Mouse (Mus musculus) heart, embryonic 10.5 days (tissue): Measurements from ENCODE around the gene Zfp385c. TPM values are rescaled to one million over a fixed set of nuclear protein-coding genes. Genes with fewer than 3 reads are reported as not detected.

Source experiments
- DNase-seq: peaks from one replicate; pipeline ENCODE4 v3.0.0-alpha.2; 2017; ENCODE audit warnings: low spot score
- H3K27ac ChIP-seq: fragments of 300-500 bp; sonication (generic); 2 replicates; pipeline ENCODE4 v1.5.1; 2016; ENCODE audit warnings: mild to moderate bottlenecking
- H3K27me3 ChIP-seq: fragments of 300-500 bp; sonication (generic); 2 replicates; pipeline ENCODE4 v1.6.1; 2016; ENCODE audit warnings: mild to moderate bottlenecking; ENCODE audit not compliant: poor library complexity, insufficient read depth, severe bottlenecking
- H3K36me3 ChIP-seq: fragments of 300-500 bp; sonication (generic); 2 replicates; pipeline ENCODE4 v1.6.1; 2016; ENCODE audit warnings: mild to moderate bottlenecking, moderate library complexity
- H3K4me1 ChIP-seq: fragments of 300-500 bp; sonication (generic); 2 replicates; pipeline ENCODE4 v1.6.1; 2016; ENCODE audit warnings: mild to moderate bottlenecking
- H3K4me3 ChIP-seq: fragments of 300-500 bp; sonication (generic); 2 replicates; pipeline ENCODE4 v1.5.1; 2016; ENCODE audit warnings: mild to moderate bottlenecking, moderate library complexity
- H3K9me3 ChIP-seq: fragments of 300-500 bp; sonication (generic); 2 replicates; pipeline ENCODE4 v1.6.1; 2016; ENCODE audit warnings: mild to moderate bottlenecking, moderate library complexity
- WGBS: fragments of 180-500 bp; shearing (Covaris S2); methylation state at CpG from one replicate; pipeline ENCODE4 v1.1.7; 2016; 5-methylcytosine and 5-hydroxymethylcytosine counted together
- polyA plus RNA-seq: library from polyadenylated mRNA; unstranded; fragments of >200 nt; fragmentation: Nextera tagmentation; extraction: Ambion mirVana; gene quantifications from 2 replicates; pipeline ENCODE4 v1.2.1, GENCODE M21; 2016

Zfp385c gene
- polyA plus RNA-seq, 1 experiment from 2014 or later, result 0.23 TPM

- H3K27me3 ChIP-seq, result peaks cover 18% of the 10 kb centered on the region; the same call in 1 of the 2 replicates
- no peak for DNase-seq
These were observed 9.0 kb upstream of the Zfp385c start for GRCm38 (mm10) chr11:100701301-100701700.

DNA sequence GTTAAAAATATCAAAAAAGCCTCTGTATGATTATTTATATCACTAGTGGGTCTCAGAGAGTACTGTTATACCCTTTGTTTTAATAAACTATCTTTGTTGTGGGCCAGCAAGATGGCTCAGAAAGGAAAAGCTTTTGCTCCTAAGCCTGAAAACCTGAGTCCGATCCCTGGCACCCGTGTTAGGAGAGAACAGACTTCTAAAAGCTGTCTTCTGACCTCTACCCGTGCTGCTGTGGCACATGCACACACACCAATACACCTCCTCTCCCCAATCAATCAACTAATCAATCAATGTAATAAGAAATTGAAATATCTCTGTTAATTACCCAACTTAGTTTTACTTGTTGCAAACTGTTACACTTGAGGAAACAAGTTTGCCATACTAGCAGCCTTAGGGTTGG lies 8.5 kb upstream of the Zfp385c start:
- peaks cover 18% of the 10 kb centered on the region; the same call in 1 of the 2 replicates for H3K27me3 ChIP-seq
- peaks cover 18% of the 10 kb centered on the region for H3K4me1 ChIP-seq
- H3K9me3 ChIP-seq, result no peaks in the 10 kb centered on the region
- H3K4me3 ChIP-seq, result no peak overlapping the region
- no peak overlapping the region for H3K27ac ChIP-seq
- 71% methylated on average over 3 of the region's 3 CpGs for WGBS
- no peak for DNase-seq
- H3K36me3 ChIP-seq, result peaks cover 16% of the 10 kb centered on the region

More at GRCm38 (mm10) chr11:100701301-100701700, 9.0 kb upstream of the Zfp385c start:
- Histone ChIP-seq H3K36me3 (peaks cover 22% of the 10 kb centered on the region), H3K27ac (no peak overlapping the region), H3K4me1 (peaks cover 18% of the 10 kb centered on the region), H3K4me3 (peak overlapping the region; percentile 43), H3K9me3 (no peaks in the 10 kb centered on the region)
- 5% methylated on average over 14 of the region's 14 CpGs for WGBS

DNA sequence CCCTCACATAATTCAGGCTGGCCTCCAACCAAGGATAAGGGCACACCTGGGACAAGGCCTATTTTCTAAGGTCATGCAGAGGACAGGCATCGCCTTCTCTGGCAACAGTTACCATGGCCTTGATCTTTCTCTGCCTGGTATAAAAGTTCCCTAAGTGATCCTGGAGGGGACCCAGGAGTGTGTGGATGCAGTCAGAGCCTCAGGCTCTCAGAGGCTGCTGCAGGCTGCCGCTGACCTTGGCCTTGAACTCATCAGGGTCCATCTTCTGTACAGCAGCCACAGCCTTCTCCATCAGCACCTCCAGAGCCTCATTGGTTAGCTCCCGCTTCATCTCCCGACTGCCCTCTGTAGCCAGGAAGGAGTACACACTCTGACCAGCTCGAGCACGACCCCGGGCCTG lies 5.7 kb upstream of the Zfp385c start:
- no peak overlapping the region; the same call in 1 of the 2 replicates for H3K27ac ChIP-seq
- H3K4me1 ChIP-seq, result peaks cover 20% of the 10 kb centered on the region
- H3K4me3 ChIP-seq, result no peak overlapping the region
- DNase-seq, result no peak
- peaks cover 19% of the 10 kb centered on the region for H3K27me3 ChIP-seq
- no peaks in the 10 kb centered on the region for H3K9me3 ChIP-seq
- 73% methylated on average over 7 of the region's 7 CpGs for WGBS
- no peaks in the 10 kb centered on the region for H3K36me3 ChIP-seq

- peaks cover 42% of the 10 kb centered on the region for H3K27me3 ChIP-seq
- H3K36me3 ChIP-seq, result no peaks in the 10 kb centered on the region
- H3K4me1 ChIP-seq, result peaks cover 19% of the 10 kb centered on the region
- no peaks in the 10 kb centered on the region for H3K9me3 ChIP-seq
- 39% methylated on average over 5 of the region's 5 CpGs for WGBS
- H3K4me3 ChIP-seq, result no peak overlapping the region
- DNase-seq, result peak; percentile 86
- no peak overlapping the region for H3K27ac ChIP-seq
These were observed 2.7 kb upstream of the Zfp385c start for GRCm38 (mm10) chr11:100694926-100695325.

DNA sequence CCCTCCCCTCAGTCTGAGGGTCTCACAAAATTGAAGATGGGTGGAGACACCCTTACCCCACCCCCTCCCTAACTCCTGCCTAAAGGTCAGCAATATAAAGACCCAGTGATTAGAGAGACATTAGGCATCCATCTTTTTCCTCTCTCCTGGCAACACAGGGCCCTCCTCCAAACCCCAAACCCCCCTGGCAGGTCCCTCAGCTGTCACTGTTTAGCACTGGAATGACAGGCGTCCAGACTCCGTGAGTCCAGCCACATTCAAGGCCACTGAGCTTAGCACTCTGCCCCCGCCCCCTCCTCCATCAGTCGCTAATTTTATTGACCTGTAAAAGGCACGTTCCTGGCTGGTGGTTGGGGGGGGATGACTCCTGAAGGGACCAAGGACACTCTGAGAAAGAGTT lies 899 bp upstream of the Zfp385c start:
- H3K4me1 ChIP-seq, result peaks cover 19% of the 10 kb centered on the region
- WGBS, result 30% methylated on average over 5 of the region's 5 CpGs
- no peak overlapping the region for H3K4me3 ChIP-seq
- no peaks in the 10 kb centered on the region for H3K36me3 ChIP-seq
- peaks cover 44% of the 10 kb centered on the region for H3K27me3 ChIP-seq
- no peaks in the 10 kb centered on the region for H3K9me3 ChIP-seq
- no peak overlapping the region for H3K27ac ChIP-seq
- DNase-seq, result no peak

GRCm38 (mm10) chr11:100690389-100690788 lies 1.9 kb downstream of the Zfp385c start:
- 69% methylated on average over 7 of the region's 7 CpGs for WGBS
- Histone ChIP-seq H3K4me3 (no peak overlapping the region), H3K36me3 (no peaks in the 10 kb centered on the region), H3K27ac (no peak overlapping the region), H3K9me3 (no peaks in the 10 kb centered on the region), H3K27me3 (peaks cover 41% of the 10 kb centered on the region), H3K4me1 (peaks cover 19% of the 10 kb centered on the region)
- no peak for DNase-seq

- Histone ChIP-seq H3K27ac (no peak overlapping the region), H3K36me3 (no peaks in the 10 kb centered on the region), H3K4me3 (no peak overlapping the region), H3K9me3 (no peaks in the 10 kb centered on the region), H3K27me3 (peaks cover 36% of the 10 kb centered on the region), H3K4me1 (peaks cover 19% of the 10 kb centered on the region)
- WGBS, result 68% methylated on average over 4 of the region's 4 CpGs
- no peak for DNase-seq
These were observed 3.8 kb downstream of the Zfp385c start for GRCm38 (mm10) chr11:100688443-100688842.

DNA sequence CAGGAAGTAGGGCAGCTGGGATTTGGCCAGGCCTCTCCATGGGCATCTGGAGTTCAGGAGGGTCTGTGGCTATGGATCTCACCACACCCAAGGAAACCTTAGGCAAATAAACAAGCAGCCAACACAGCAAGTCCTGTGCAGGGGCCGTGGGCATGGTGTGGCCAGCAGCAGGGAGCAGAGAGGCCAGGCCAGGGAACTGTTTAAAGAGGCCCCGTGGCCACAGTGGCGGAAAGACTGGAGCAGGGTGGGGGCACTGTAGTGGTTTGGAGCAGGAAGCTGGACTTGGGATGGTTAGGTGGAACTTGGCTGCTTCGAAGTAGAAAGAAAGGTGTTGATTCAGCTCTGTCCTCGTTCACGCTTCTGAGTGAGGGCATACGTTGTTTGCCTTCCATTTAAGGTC lies 5.0 kb downstream of the Zfp385c start:
- Histone ChIP-seq H3K27me3 (peaks cover 25% of the 10 kb centered on the region), H3K36me3 (no peaks in the 10 kb centered on the region), H3K4me1 (peaks cover 7% of the 10 kb centered on the region), H3K4me3 (no peak overlapping the region), H3K27ac (no peak overlapping the region), H3K9me3 (no peaks in the 10 kb centered on the region)
- 74% methylated on average over 7 of the region's 7 CpGs for WGBS
- no peak for DNase-seq

DNA sequence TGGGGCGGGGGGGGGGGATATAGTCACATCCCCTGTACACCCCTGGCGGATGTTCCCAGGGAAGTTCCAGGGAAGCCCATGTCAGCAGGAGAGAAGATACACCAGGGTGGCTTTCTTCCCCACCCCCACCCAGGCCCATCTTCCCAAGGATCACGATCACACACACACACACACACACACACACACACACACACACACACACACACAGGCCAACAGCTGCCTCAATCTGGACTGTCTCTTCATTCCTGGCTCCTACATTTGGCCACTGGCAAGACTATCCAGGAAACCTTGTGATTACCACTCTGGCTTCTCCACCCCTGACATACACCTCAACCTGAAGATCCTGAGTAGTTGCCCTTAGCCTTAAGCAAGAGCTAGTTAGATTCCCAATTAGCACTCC lies 6.9 kb downstream of the Zfp385c start:
- Histone ChIP-seq H3K36me3 (no peaks in the 10 kb centered on the region), H3K9me3 (no peaks in the 10 kb centered on the region), H3K27ac (no peak overlapping the region), H3K27me3 (peaks cover 6% of the 10 kb centered on the region), H3K4me3 (no peak overlapping the region), H3K4me1 (peaks cover 5% of the 10 kb centered on the region; the same call in 1 of the 2 replicates)
- no peak for DNase-seq
- 66% methylated on average over 2 of the region's 3 CpGs for WGBS

- Histone ChIP-seq H3K27ac (no peak overlapping the region), H3K4me1 (peaks cover 5% of the 10 kb centered on the region; the same call in 1 of the 2 replicates), H3K4me3 (no peak overlapping the region), H3K36me3 (no peaks in the 10 kb centered on the region), H3K27me3 (peaks cover 8% of the 10 kb centered on the region), H3K9me3 (no peaks in the 10 kb centered on the region)
- DNase-seq, result no peak
- WGBS, result 41% methylated on average over 2 of the region's 2 CpGs
These were observed 8.2 kb downstream of the Zfp385c start for GRCm38 (mm10) chr11:100684084-100684483.

- no peak for DNase-seq
- H3K27ac ChIP-seq, result no peak overlapping the region
- no peaks in the 10 kb centered on the region for H3K9me3 ChIP-seq
- WGBS, result 74% methylated on average over 5 of the region's 5 CpGs
- H3K36me3 ChIP-seq, result no peaks in the 10 kb centered on the region
- H3K4me3 ChIP-seq, result no peak overlapping the region
- H3K27me3 ChIP-seq, result peaks cover 19% of the 10 kb centered on the region
- H3K4me1 ChIP-seq, result peaks cover 11% of the 10 kb centered on the region; the same call in 1 of the 2 replicates
These were observed 9.7 kb downstream of the Zfp385c start for GRCm38 (mm10) chr11:100682526-100682925.

DNA sequence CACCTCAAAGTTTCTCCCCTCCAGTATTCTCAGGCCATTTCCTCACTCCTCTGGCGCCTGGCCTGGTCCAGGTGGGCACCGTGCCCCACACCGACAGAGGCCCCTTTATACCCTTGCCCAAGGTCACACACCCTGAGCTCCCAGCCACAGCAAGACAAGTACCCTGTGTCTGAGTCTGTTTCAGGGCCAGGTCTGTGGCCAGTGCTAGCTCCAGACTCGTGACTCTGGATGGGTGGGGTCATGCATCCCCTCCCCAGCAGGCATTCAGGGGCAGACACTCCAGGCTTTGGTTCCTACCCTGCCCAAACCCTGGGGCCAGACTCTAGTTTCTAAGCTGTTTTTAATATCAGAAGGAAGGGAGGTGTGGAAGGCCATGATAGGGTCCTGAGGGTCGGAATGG lies 10.4 kb downstream of the Zfp385c start:
- no peak for DNase-seq
- Histone ChIP-seq H3K27me3 (peaks cover 20% of the 10 kb centered on the region), H3K36me3 (no peaks in the 10 kb centered on the region), H3K27ac (peak overlapping the region; percentile 37; the same call in 1 of the 2 replicates), H3K4me3 (no peak overlapping the region), H3K9me3 (no peaks in the 10 kb centered on the region), H3K4me1 (peaks cover 16% of the 10 kb centered on the region; the same call in 1 of the 2 replicates)
- 70% methylated on average over 5 of the region's 5 CpGs for WGBS

DNA sequence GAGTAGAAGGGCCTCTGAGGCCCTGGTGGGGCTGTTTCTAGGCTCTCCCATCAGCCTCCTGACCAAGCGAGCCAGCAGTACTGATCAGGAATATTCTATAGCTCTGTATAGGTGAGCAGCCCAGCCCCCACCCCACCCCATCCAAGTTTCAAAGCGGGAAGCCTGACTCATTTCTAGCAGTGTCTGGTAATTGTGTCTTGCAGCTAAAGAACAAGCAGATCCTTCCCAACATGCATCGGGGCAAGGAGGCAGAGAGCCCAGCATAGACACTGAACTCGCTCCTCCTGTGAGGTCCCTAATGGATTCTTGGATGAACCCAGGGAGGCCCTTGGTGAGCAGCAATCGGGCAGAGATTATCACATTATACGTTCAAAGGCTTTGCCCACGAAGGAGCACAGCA lies 14.4 kb downstream of the Zfp385c start:
- no peak for DNase-seq
- Histone ChIP-seq H3K9me3 (no peaks in the 10 kb centered on the region), H3K36me3 (no peaks in the 10 kb centered on the region), H3K4me1 (peaks cover 23% of the 10 kb centered on the region), H3K27ac (0 out of 2 replicates have a peak overlapping the region, but pooled peaks have one; percentile 36), H3K27me3 (peaks cover 49% of the 10 kb centered on the region), H3K4me3 (no peak overlapping the region)
- WGBS, result 44% methylated on average over 7 of the region's 7 CpGs

DNA sequence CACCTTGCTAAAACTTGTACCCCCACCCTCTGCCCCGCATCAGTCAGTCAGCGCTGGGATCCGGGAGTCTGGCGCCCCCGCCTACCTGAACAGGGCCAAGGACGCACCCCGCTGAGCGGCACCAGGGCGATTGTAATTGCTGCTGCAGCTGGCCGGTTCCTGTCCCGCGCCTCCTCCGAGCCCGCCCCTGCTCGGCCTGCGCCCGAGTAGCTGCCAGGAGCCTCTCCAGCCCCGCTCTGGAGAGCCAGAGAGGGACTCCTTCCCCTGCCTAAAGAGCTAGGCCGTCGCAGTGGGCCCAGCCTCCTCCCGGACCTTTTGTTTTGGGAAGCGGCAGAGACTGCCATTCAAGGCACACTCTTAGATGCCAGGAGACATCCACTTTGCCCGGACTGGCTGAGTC lies 19.1 kb downstream of the Zfp385c start:
- peaks cover 46% of the 10 kb centered on the region for H3K27me3 ChIP-seq
- peak overlapping the region; percentile 40 for H3K4me3 ChIP-seq
- H3K9me3 ChIP-seq, result no peaks in the 10 kb centered on the region
- H3K4me1 ChIP-seq, result peaks cover 28% of the 10 kb centered on the region
- DNase-seq, result no peak
- H3K27ac ChIP-seq, result peak overlapping the region; percentile 67
- 4% methylated on average over 23 of the region's 23 CpGs for WGBS
- no peaks in the 10 kb centered on the region for H3K36me3 ChIP-seq
